ENCODE assay signal across 1 mouse cellular context in the genomic region with DNA sequence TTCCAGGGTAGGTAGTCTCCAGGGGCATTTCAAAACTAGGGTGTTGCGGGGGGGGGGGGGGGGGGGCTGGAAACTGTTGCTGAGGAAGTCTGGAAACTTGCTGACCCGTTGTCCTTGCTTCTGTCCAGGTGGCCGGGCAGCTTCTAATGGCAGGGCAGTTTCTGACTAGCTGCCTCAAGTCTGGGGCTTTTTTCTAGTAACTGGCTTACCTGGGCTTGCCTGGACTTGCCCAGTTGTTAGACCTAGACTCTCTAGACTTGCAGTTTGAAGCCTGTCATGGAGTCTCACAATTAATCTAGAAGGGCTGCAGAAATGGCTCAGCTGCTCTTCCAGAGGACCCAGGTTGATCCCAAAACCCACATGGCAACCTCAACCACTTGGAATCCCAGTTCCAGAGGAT.
TF ChIP-seq lines count a peak whose summit lies in the region.

No protein-coding gene starts in this region.

TF ChIP-seq in CH12.LX, 34 proteins besides CTCF, POLR2A, EP300 and RAD21 (continued from another document):
- TF ChIP-seq MAFK (IDR thresholded peaks at IDR 0.05; ENCODE audit: insufficient replicate concordance, low read length) (peak; percentile 47; the same call in 1 of the 2 replicates), ELF1 (IDR thresholded peaks at IDR 0.05; ENCODE audit: low read depth, low read length) (no peak), MEF2A (IDR thresholded peaks at IDR 0.05; ENCODE audit: borderline replicate concordance, low read depth, low read length) (peak; percentile 91), ETS1 (conservative IDR thresholded peaks at IDR 0.05; ENCODE audit: low read depth, low read length) (peak; percentile 69), RCOR1 (conservative IDR thresholded peaks at IDR 0.05; ENCODE audit: low read depth, low read length) (0 out of 2 replicates have a peak, but pooled peaks have one; percentile 20), NELFE (IDR thresholded peaks at IDR 0.05; ENCODE audit: low read depth, low read length) (peak; percentile 34; the same call in 1 of the 2 replicates), SMC3 (IDR thresholded peaks at IDR 0.05; ENCODE audit: low read depth, low read length) (0 out of 2 replicates have a peak, but pooled peaks have one; percentile 30), MAZ (IDR thresholded peaks at IDR 0.05; ENCODE audit: low read depth, low read length) (peak; percentile 75)
